Mouse (Mus musculus): ENCODE data around the gene Zbtb8os. TPM values are rescaled to one million over a fixed set of nuclear protein-coding genes. Genes with fewer than 3 reads are reported as not detected.

Gene Zbtb8os
- total RNA-seq, 1 experiment from 2014 or later: 52.5 TPM

DNA sequence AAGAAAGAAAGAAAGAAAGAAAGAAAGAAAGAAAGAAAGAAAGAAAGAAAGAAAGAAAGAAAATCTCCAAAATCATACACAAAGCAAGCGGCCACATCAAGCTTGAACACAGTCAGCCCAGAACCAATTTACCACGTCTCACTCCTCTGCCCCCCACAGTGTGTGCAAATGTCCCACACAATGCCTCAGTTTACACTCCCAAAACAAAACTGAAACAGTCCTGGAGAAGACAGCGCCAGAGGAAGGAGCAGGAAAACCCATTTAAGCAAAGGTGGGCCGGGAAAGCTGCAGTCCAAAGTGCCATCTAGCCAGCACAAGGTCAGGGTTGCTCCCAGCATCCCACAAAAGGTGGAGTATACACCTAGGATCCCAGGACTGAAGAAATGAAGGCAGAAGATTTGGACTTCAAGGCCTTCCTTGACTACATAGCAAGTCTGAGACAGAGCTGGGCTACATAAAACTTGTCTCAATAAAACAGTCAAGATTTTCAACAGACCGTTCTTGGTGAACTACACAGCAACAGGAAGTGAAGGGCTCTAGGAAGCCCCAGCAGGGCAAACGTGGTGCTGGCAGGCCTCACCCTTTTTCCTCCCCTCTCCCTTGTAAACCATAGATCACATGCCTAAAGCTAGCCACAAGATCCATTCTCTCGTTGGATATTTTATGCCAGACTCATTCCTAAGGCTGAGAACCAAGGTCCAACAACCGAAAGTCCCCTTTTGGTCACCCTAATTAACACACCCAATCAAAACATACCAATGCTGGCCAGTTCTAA lies 37.9 kb downstream of the Zbtb8os start:
- ATAC-seq (ENCODE audit: extremely low read depth, insufficient number of reproducible peaks, low FRiP score, poor library complexity, severe bottlenecking): 0 out of 2 replicates have a peak, but pooled peaks have one; percentile 15

DNA sequence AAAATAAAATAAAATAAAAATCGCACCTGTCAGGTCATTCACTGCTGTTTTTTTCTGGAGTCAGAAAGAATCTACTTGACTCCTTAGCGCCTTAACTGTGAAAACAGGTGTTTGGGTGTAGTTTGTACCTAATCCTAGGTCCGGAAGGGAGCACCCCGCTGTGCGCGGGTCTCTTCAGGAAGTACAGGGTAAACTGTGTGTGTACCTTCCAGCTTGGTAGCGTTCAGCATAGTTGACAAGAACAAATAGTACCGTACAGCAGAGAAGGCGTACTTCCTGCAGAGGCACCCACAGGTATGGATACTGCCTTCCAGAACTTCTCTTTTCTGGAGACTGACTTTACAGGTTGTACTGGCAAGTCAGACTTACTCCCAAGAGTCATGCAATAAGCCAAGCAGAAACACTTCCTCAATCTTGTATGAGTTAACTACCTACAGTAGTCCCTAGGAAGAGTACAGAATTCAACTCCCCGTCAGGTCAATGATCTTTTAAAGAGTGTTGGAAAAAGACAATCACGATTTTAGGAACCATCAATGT lies 38.8 kb downstream of the Zbtb8os start:
- no peak for ATAC-seq (ENCODE audit: extremely low read depth, insufficient number of reproducible peaks, low FRiP score, poor library complexity, severe bottlenecking)

DNA sequence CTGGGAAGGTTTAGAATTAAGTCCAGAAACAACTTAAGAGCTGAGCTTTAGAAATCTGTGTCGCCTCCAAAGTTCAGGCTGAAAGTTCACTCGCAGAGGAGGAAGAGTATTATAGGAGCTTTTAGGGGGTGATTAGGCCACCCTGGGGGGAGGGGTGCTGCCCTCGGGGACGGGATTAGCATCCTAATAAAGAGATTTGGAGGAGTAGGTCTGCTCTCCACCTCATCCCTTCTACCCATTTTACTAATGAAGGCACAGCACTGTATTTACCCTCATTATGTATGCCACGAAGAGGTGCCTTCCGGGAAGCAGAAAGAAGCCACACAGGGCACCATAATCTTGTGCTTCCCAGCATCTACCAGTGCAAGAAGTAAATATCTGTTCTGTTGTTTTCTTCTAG lies 39.5 kb downstream of the Zbtb8os start:
- ATAC-seq (ENCODE audit: extremely low read depth, insufficient number of reproducible peaks, low FRiP score, poor library complexity, severe bottlenecking): no peak

DNA sequence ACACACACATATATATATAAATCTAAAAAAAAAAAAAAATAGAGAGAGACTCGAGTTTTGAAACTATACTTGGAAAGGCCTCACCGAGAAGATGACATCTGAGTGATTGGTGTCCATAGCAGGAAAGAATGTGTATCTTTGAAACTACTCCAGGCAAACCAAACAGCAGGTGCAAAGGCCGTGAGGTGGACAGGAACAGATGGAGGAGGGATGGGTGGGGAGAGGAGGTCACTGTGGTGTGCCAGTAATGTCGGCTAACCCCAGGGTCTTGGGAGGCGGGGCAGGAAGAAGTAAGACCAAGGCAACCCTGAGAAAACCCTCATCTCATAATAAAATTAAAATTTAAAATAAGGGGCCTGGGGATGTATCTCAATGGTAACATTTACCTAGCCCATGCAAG lies 40.3 kb downstream of the Zbtb8os start:
- no peak for ATAC-seq (ENCODE audit: extremely low read depth, insufficient number of reproducible peaks, low FRiP score, poor library complexity, severe bottlenecking)

DNA sequence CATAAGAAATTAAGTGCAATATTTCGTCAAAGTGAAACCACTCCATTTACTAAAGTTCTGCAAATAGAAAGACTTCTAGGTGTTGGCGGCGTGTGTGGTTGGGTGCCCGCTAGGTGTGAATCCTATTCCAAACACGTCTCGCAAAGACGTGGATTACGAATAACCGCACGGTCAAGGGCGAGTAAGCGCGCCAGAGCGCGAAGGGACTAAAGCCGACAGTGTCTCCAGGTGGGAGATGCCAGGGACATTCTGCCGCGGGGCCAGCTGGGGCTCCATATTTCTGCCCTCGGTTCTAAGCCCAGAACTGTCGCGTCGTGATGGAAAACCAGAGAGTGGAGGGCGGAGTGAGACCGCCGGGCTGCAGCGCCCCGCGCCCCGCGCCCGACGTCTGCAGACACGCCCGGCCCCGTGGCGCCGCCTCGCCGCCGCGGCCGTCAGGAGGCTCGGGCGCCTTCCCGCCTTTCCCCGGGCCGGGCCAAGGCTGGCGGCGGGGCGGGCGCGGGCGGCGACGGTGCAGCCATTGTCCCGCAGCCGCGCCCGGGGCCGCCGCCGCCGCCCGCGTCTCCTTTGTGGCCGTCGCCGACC lies 41.6 kb downstream of the Zbtb8os start:
- ATAC-seq (ENCODE audit: extremely low read depth, insufficient number of reproducible peaks, low FRiP score, poor library complexity, severe bottlenecking): peak; percentile 23; the same call in 1 of the 2 replicates

DNA sequence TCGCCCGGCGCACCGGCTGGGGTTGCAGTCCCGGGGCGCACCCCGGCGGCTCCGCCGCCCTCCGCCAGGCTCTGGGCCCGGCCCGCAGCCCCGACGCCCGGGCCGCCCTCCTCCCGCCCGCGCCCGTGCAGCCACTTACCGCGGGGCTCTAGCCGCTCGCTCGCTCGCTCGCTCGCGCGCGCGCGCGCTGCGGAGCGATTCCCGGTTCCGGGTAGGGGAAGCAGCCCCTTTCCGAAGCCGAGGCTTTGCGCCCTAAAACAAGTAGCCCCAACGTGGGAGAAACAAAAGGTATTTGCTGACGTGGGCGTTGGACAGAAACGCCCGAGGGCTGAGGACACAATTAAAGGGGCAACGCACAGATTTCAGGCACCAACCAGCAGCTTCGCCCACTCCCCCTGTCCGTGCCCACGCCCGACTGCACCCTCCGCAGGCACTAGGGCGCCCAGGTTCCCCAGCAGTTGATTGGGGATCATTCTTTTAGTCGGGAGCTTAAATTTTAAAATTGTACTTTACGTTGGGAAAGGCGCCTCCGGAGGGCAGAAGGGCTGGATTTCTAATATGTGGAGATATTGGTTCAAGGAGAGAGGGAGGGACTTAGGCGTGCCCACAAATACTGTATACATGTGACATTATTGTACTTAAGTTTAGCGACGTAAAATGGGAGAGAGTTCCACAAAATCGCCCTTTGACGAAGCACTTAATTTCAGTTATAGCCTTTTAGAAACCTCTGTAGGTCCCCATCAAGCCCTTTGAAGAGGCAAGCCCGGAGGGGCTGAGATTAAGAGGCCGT lies 42.3 kb downstream of the Zbtb8os start, which contains the start of gene Zbtb8a:
TSS of gene Zbtb8a (minus strand) at position 516 of the 790 bp plus-strand sequence.
- no peak for ATAC-seq (ENCODE audit: extremely low read depth, insufficient number of reproducible peaks, low FRiP score, poor library complexity, severe bottlenecking)

DNA sequence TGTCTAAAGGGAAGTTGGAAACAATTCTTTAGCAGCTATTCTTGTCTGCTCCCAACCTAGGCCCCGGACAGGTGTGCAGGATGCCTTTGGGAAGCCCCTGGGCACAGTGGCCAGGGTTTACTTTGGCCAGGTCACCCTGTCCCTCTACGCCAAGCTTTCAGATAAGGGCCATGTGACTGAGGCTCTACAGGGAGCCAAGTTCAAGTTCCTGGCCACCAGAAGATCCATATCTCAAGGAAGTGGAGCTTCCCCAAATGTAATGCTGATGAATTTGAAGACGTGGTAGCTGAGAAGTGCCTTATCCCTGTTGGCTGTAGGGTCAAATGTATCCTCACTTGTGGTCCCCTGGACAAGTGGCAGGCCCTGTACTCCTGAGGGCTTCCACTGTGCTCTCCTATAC lies 44.3 kb downstream of the Zbtb8os start:
- ATAC-seq (ENCODE audit: extremely low read depth, insufficient number of reproducible peaks, low FRiP score, poor library complexity, severe bottlenecking): no peak

DNA sequence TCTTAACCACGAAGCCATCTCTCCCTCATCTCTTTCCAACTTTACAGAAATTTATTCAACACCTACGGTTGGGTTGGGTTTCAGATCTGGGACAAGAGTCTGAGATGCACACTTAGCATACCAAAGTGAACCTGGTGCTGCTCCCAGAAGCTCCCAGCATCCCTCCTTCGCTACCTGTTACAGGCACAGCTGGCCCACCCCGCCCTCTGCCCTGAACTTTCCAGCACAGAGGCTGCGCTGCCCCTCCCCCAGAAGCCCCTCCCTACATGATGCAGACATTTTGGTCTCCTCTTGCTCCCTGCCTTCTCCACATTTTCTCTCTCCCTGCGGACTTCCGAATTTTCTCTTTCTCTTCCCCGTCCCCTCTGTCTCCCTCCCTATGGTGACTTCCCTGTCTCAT lies 45.7 kb downstream of the Zbtb8os start:
- ATAC-seq (ENCODE audit: extremely low read depth, insufficient number of reproducible peaks, low FRiP score, poor library complexity, severe bottlenecking): no peak

DNA sequence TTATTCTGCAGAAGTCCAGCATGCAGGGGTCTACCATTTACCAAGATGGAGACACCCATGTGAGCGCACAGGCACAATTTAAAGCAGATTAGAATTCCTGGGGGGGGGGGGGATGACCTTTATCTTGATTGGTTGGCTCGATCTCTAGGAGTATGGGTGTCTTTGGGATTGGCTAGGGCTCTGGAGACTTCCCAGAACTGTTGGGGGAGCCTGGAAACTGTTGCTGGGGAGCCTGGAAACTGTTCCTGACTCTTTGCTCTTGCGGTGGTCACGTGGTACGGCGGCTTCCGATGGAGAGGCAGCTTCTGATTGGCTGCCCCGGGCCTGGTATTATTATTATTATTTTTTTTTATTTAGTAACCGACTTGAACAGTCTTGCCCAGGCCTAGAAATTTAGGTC lies 46.5 kb downstream of the Zbtb8os start:
- no peak for ATAC-seq (ENCODE audit: extremely low read depth, insufficient number of reproducible peaks, low FRiP score, poor library complexity, severe bottlenecking)

DNA sequence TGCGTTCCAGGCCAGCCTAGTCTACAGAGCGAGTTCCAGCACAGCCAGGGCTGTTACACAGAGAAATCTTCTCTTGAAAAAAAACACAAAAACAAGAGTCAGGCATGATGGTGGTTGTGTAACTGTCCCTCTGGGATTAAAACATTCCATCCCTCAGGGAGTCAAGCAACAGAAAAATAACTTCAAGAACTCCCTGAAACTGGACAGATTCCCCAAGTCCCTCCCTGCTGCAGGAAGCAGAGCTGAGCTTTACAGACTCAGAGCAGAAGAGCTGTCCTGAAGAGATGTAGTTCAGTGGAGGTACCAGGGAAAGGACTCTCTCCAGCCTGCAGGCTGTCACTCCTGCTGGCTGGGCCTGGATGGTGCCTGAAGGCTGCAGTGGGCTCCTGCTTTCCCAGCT lies 47.0 kb downstream of the Zbtb8os start:
- no peak for ATAC-seq (ENCODE audit: extremely low read depth, insufficient number of reproducible peaks, low FRiP score, poor library complexity, severe bottlenecking)

DNA sequence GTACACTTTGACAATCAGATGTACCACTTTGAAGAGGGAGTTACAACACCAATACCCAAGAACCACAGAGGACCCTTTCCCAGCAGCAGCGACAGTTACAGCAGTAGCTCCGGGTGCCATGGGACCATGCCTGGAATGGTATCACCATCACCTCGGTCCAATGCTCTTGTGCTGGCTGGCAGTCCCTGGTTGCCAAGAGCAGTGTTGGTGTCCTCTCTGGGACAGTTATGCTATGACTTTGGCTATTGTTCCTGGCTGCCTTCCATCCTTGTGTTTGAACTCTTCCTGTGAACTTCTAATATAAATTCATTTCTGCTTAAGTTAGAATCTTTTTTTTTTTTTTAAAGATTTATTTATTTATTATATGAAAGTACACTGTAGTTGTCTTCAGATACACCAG lies 48.1 kb downstream of the Zbtb8os start:
- ATAC-seq (ENCODE audit: extremely low read depth, insufficient number of reproducible peaks, low FRiP score, poor library complexity, severe bottlenecking): no peak

DNA sequence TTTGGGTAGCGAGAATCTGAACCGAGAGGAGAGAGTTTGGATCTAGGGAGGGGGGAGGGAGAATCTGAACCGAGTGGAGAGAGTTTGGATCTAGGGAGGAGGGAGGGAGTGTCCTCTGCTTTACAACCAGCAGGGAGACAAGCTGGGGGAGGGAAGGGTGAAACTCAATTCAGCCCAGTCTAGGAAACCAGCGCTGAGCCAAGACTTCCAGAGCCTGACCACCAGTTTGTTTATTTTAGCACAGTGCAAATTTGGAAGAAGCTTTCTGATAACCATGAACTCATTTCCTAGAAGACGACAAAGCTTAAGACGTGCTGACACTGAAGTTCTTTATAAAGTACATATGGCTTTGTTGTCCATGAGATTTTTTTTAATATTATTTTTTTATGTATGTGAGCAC lies 48.9 kb downstream of the Zbtb8os start:
- no peak for ATAC-seq (ENCODE audit: extremely low read depth, insufficient number of reproducible peaks, low FRiP score, poor library complexity, severe bottlenecking)

DNA sequence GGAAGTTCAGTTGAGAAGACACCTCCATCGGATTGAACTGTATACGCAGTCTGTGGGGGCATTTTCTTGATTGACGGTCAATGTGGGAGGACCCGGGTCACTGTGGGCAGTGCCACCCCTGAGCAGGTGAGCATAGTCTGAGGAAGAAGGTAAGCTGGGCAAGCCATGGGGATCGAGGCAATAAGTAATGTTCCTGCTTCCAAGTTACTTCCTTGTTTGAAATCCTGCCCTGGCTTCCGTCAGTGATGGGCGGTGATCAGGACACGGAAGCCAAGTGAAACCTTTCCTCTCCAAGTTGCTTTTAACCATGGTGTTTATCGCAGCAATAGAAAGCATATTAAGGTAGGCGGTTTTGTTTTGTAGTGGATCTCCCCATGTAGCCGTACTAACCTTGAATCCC lies 50.2 kb downstream of the Zbtb8os start:
- no peak for ATAC-seq (ENCODE audit: extremely low read depth, insufficient number of reproducible peaks, low FRiP score, poor library complexity, severe bottlenecking)

DNA sequence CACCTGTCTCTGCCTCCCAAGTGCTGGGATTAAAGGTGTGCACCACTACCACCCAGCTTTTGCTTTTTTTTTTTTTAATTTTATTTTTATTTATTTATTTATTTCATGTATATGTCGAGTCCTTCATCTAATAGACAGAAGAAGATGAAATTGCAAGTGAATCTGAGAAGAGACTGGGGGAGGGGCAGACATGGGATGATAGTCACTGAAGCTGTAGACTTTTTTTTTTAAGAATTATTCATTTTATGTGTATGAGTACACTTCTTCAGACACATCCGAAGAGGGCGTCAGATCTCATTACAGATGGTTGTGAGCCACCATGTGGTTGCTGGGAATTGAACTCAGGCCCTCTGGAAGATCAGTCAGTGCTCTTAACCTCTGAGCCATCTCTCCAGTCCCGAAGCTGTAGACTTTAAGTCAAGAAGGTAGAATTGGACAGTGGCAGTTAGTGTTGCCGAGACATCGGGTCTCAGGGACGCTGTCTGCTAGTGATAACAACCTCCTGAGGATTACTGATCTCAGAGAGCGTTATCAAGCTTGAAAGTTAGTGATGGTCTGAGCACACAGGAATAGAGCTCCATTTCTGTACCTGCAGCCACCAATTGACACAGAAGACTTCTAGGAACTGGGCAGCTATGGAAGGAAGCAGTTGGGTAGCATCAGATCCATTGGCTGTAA lies 50.9 kb downstream of the Zbtb8os start:
- no peak for ATAC-seq (ENCODE audit: extremely low read depth, insufficient number of reproducible peaks, low FRiP score, poor library complexity, severe bottlenecking)

DNA sequence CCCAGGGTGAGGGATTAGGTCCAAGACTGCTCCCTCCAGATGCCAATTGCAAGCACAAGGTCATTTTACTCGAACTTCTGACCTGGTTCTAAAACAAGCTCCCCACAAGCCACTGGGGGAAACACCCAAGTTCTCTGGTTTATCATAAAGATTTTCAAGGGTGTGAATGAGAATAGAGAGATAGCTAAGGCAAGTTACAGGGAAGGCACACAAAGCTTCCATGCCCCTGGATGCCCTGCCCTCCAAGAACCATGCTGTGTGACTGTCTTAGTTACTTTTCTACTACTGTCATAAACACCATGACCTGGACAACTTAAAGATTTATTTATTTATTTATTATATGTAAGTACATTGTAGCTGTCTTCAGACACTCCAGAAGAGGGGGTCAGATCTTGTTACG lies 51.5 kb downstream of the Zbtb8os start:
- ATAC-seq (ENCODE audit: extremely low read depth, insufficient number of reproducible peaks, low FRiP score, poor library complexity, severe bottlenecking): no peak

DNA sequence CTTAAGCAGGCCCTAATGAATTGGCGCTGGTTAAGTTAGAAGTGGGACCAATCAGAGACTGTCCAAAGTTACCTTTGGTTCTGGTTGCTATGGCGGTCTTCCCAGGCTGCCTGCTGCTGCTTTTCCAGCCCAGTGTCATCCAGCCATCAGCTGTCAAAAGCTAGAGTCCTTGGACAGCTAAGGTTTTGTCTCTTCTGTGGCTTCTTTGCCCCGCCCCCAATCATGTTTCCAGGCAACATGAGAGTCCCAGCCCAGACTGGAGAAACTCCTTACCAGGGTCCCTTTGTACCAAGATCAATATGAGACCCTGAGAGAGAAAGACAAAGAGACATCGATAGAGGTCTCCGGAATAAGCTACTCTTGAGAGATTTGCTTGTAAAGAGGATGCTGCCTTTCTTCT lies 52.9 kb downstream of the Zbtb8os start:
- ATAC-seq (ENCODE audit: extremely low read depth, insufficient number of reproducible peaks, low FRiP score, poor library complexity, severe bottlenecking): no peak

DNA sequence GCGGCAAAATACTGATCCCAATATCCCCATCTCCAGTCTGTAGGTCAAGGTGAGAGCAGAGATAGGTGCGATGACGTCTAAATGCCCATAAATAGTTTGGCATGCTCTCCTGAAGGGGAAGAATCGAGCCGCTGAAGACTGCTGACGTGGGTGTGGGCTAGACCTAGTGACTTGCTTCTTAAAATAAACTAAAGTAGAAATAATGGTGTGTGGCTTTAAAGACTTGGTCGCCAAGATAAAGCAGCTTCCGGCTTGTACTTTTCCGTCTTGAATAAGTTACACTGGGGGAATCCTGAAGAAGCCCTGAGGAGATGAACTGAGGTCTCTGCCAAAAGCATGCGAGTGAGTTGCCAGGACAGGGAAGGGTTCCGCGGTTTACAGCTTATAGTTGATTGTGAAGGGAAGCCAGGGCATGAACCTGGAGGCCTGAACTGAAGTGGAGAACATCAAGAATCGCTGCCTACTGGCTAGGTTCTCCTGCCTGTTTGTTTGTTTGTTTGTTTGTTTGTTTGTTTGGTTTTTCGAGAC lies 54.8 kb downstream of the Zbtb8os start:
- no peak for ATAC-seq (ENCODE audit: extremely low read depth, insufficient number of reproducible peaks, low FRiP score, poor library complexity, severe bottlenecking)

DNA sequence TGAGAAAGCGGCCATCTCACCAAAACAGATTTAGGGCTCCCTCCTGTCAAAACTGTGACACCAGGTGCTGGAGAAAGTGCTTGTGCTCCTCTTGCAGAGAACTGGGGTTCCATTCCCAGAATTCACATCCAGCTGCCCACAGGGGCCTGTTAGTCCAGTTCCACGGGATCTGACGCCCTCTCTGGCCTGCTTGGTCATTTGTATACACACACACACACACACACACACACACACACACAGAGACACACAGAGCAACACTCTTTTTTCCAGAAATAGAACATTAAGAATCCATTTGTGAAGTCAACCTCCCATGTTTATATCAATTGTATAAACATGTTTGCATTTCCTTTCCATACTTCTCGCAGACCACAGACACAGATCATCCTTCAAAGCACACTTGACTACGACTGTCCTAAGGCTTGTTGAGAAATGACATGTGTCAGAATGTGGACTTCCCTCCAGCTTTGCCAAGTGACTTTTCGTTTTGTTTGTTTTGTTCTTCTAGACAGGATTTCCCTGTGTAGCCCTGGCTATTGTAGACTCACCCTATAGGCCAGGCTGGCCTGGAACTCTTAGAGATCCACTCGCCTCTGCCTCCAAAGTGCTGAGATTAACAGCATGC lies 55.6 kb downstream of the Zbtb8os start:
- ATAC-seq (ENCODE audit: extremely low read depth, insufficient number of reproducible peaks, low FRiP score, poor library complexity, severe bottlenecking): no peak

Measured in neutrophil, adult 5-6 weeks (primary cell).